8 mouse cellular contexts compared by ENCODE assay signal in genomic region chr15:96653011-96653410, GRCm38 (mm10).
"Had no signal": no experiment of that assay in that cellular context is flagged by ENCODE, and none has a peak within 500 bp of the region (broad histone marks: within the 10 kb centered on the region; RNA-seq: fewer than 3 reads in every experiment).

No protein-coding gene starts in this region.

- H3K27me3 ChIP-seq: kidney, embryonic 15.5 days; limb, embryonic 13.5 days; midbrain, embryonic 12.5 days had no signal

- H3K4me2 ChIP-seq: kidney, embryonic 15.5 days; limb, embryonic 13.5 days; midbrain, embryonic 12.5 days had no signal

- H3K4me3 ChIP-seq: kidney, embryonic 15.5 days; limb, embryonic 13.5 days; midbrain, embryonic 12.5 days had no signal

- H3K27ac ChIP-seq: kidney, embryonic 15.5 days; limb, embryonic 13.5 days; liver, embryonic 14.5 days; midbrain, embryonic 12.5 days had no signal

- DNase-seq: kidney, postnatal 14 days; lung, adult 18-20 months; thymus, postnatal 36 days had no signal

- H3K9me3 ChIP-seq: kidney, embryonic 15.5 days; limb, embryonic 13.5 days; midbrain, embryonic 12.5 days had no signal

- ATAC-seq: midbrain, embryonic 16.5 days had no signal

- H3K9ac ChIP-seq: kidney, embryonic 15.5 days; limb, embryonic 13.5 days; liver, embryonic 14.5 days; midbrain, embryonic 12.5 days had no signal

- H3K36me3 ChIP-seq: kidney, embryonic 15.5 days; limb, embryonic 13.5 days; midbrain, embryonic 12.5 days had no signal
